Comparison of ENCODE assay signal across 11 mouse cellular contexts in the genomic region with DNA sequence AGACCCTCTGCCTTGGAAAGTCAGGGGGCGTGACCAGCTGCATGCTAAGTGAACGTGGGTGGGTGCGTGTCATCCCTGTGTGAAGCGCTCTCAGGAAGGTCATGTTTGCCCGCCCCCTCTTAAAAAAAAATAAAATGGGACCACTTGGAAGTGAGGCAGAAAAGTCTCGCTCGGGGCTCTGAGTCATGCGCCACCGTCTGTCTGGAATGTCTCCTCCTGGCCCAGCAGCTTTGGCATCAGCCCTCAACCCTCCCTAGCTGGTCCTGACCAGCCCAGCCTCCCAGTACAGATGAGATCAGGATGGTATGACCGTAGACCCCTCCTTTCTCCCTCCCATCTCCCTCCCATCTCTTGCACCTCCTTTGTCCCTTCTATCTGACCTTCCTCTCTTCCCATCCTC. TPM values are rescaled to one million over a fixed set of nuclear protein-coding genes. Genes with fewer than 3 reads are reported as not detected.
DNase-seq lines count a peak whose midpoint lies in the region; ATAC-seq and TF ChIP-seq lines count a peak whose summit lies in the region.
"Had no signal": no experiment of that assay in that cellular context is flagged by ENCODE, and none has a peak within 500 bp of the region (broad histone marks: within the 10 kb centered on the region; RNA-seq: fewer than 3 reads in every experiment).

No protein-coding gene starts in this region.

- no peak overlapping the region for H3K4me2 ChIP-seq in heart, postnatal 0 days (ENCODE audit: low read depth, low read length)
- no peak overlapping the region for H3K4me2 ChIP-seq in limb, embryonic 12.5 days
- H3K4me2 ChIP-seq in limb, embryonic 14.5 days (replicated peaks; ENCODE audit: low read depth, low read length, severe bottlenecking), result no peak overlapping the region

- no peak overlapping the region for H3K4me3 ChIP-seq in heart, postnatal 0 days (ENCODE audit: low read depth, low read length)
- no peak overlapping the region for H3K4me3 ChIP-seq in limb, embryonic 12.5 days (replicated peaks)
- no peak overlapping the region for H3K4me3 ChIP-seq in limb, embryonic 10.5 days
- H3K4me3 ChIP-seq in limb, embryonic 14.5 days (replicated peaks; ENCODE audit: low read length), result no peak overlapping the region

- intact Hi-C loops in heart, postnatal 25 days (cut with DNase I), result no loop called here

- H3K4me1 ChIP-seq in heart, postnatal 0 days (ENCODE audit: control insufficient read depth, insufficient read depth), result no peaks in the 10 kb centered on the region
- H3K4me1 ChIP-seq in limb, embryonic 12.5 days (replicated peaks), result peaks cover 23% of the 10 kb centered on the region
- peaks cover 32% of the 10 kb centered on the region for H3K4me1 ChIP-seq in limb, embryonic 10.5 days
- peaks cover 22% of the 10 kb centered on the region for H3K4me1 ChIP-seq in limb, embryonic 14.5 days (ENCODE audit: control insufficient read depth, insufficient read depth, low read length)

- no peak; the same call in 1 of the 2 replicates for TF ChIP-seq CTCF in heart, postnatal 0 days (IDR thresholded peaks at IDR 0.05; ENCODE audit: low read depth)

- no peak overlapping the region for H3K9ac ChIP-seq in heart, postnatal 0 days (replicated peaks; ENCODE audit: low read depth, low read length)
- no peak overlapping the region for H3K9ac ChIP-seq in limb, embryonic 12.5 days (replicated peaks)
- no peak overlapping the region for H3K9ac ChIP-seq in limb, embryonic 14.5 days (ENCODE audit: low read depth, low read length, severe bottlenecking)

- H3K27ac ChIP-seq in heart, postnatal 0 days (ENCODE audit: low read depth), result no peak overlapping the region
- peak overlapping the region; percentile 87; the same call in 1 of the 2 replicates for H3K27ac ChIP-seq in limb, embryonic 12.5 days
- H3K27ac ChIP-seq in limb, embryonic 10.5 days, result no peak overlapping the region
- H3K27ac ChIP-seq in limb, embryonic 14.5 days (replicated peaks; ENCODE audit: low read depth, low read length), result peak overlapping the region; percentile 81

- 44% methylated on average over 10 of the region's 10 CpGs for WGBS in heart, postnatal 0 days
- 59% methylated on average over 10 of the region's 10 CpGs for WGBS in limb, embryonic 12.5 days
- WGBS in limb, embryonic 10.5 days, result 69% methylated on average over 10 of the region's 10 CpGs
- 58% methylated on average over 10 of the region's 10 CpGs for WGBS in limb, embryonic 14.5 days

- no peak for TF ChIP-seq POLR2A in limb, embryonic 14.5 days (IDR thresholded peaks at IDR 0.05; ENCODE audit: borderline replicate concordance, extremely low read depth, insufficient read depth, insufficient read length)

- 0 out of 2 replicates have a peak, but pooled peaks have one; percentile 12 for ATAC-seq in heart, postnatal 0 days (ENCODE audit: insufficient read depth, low read depth)
- ATAC-seq in limb, embryonic 12.5 days (ENCODE audit: insufficient number of reproducible peaks, insufficient read depth, low FRiP score, low TSS enrichment, low read depth), result no peak
- no peak for ATAC-seq in limb, embryonic 14.5 days (ENCODE audit: low FRiP score, low read depth)
- ATAC-seq: CD4-positive, CD25-positive, alpha-beta regulatory T cell, adult 4 months had no signal

- DNase-seq in heart, postnatal 0 days (ENCODE audit: low spot score), result no peak
- no peak for DNase-seq in heart, postnatal 25 days (ENCODE audit: low spot score)
- no peak for DNase-seq in limb, embryonic 10.5 days (ENCODE audit: low spot score)
- peak; percentile 31 for DNase-seq in MN1 (ENCODE audit: low spot score)
- DNase-seq in limb, embryonic 14.5 days (ENCODE audit: low spot score), result no peak
- no peak for DNase-seq in urinary bladder, adult 18-20 months (ENCODE audit: low spot score in 2 of 2)
- DNase-seq in cerebellum, adult 18-20 months, result no peak
- DNase-seq: cerebellum, adult 2 months; gastrocnemius, postnatal 36 days had no signal

- H3K27me3 ChIP-seq in heart, postnatal 0 days (ENCODE audit: control insufficient read depth, insufficient read depth, low read length), result 0 out of 2 replicates have a peak, but pooled peaks cover 9% of the 10 kb centered on the region
- H3K27me3 ChIP-seq in limb, embryonic 12.5 days, result peaks cover 38% of the 10 kb centered on the region
- H3K27me3 ChIP-seq in limb, embryonic 10.5 days (ENCODE audit: low read depth, poor library complexity, severe bottlenecking), result peaks cover 62% of the 10 kb centered on the region
- no peaks in the 10 kb centered on the region for H3K27me3 ChIP-seq in limb, embryonic 14.5 days (ENCODE audit: control insufficient read depth, insufficient read depth, low read length)

- no peaks in the 10 kb centered on the region for H3K36me3 ChIP-seq in heart, postnatal 0 days (replicated peaks; ENCODE audit: control insufficient read depth, insufficient read depth, low read length)
- H3K36me3 ChIP-seq in limb, embryonic 12.5 days, result no peaks in the 10 kb centered on the region
- no peaks in the 10 kb centered on the region for H3K36me3 ChIP-seq in limb, embryonic 10.5 days
- H3K36me3 ChIP-seq in limb, embryonic 14.5 days (ENCODE audit: control insufficient read depth, insufficient read depth, low read length), result no peaks in the 10 kb centered on the region

- TF ChIP-seq EP300 in heart, postnatal 0 days (IDR thresholded peaks at IDR 0.05; ENCODE audit: low read depth), result no peak

- H3K9me3 ChIP-seq in heart, postnatal 0 days (replicated peaks; ENCODE audit: control insufficient read depth, low read length), result no peaks in the 10 kb centered on the region
- H3K9me3 ChIP-seq in limb, embryonic 12.5 days, result no peaks in the 10 kb centered on the region
- no peaks in the 10 kb centered on the region for H3K9me3 ChIP-seq in limb, embryonic 10.5 days (replicated peaks)
- 0 out of 2 replicates have a peak, but pooled peaks cover under 1% of the 10 kb centered on the region for H3K9me3 ChIP-seq in limb, embryonic 14.5 days (ENCODE audit: control insufficient read depth, low read length)

RNA-seq across cellular contexts. Expression of gene Zfpm1, which starts 56.5 kb away (rescaled TPM):
- 28.4 and 45.3 TPM in 2 replicates for total RNA-seq in heart, postnatal 0 days (2014; rRNA removed; ENCODE audit: low replicate concordance)
- polyA plus RNA-seq in heart, postnatal 0 days (2015; fragmentation: Nextera tagmentation; extraction: Ambion mirVana), result 2.3 and 2.5 TPM in 2 replicates
- 10 to 100 TPM; 21.3 to 22.6 TPM for total RNA-seq in heart, postnatal 25 days (2021)
- 1.2 and 1.4 TPM in 2 replicates for polyA plus RNA-seq in limb, embryonic 12.5 days (2016; fragmentation: Nextera tagmentation; extraction: Ambion mirVana)
- polyA plus RNA-seq in limb, embryonic 10.5 days (2016; fragmentation: Nextera tagmentation; extraction: Ambion mirVana), result 1.3 and 1.5 TPM in 2 replicates
- polyA plus RNA-seq in limb, embryonic 14.5 days (2012; rRNA removed), result 10.4 and 13.8 TPM in 2 replicates
- 1.9 and 2.1 TPM in 2 replicates for polyA plus RNA-seq in limb, embryonic 14.5 days (2014; fragmentation: Nextera tagmentation; extraction: Ambion mirVana)

Comparison
In these comparisons a context has a peak if more than half of its experiments do, and no peak if none do; other contexts are left out.
1. H3K27ac ChIP-seq: peak in limb, embryonic 12.5 days (single experiment) and limb, embryonic 14.5 days (single experiment); none in heart, postnatal 0 days (single experiment) and limb, embryonic 10.5 days (single experiment).